Mouse (Mus musculus): ENCODE measurements at regions not wholly inside any gene's neighbourhood (a gene's known extent, or its start where the extent isn't known, plus 50 kb on each side); places are given as distances from the start of the nearest gene placed in this dataset.

- no peak overlapping the region for H3K9ac ChIP-seq
- H3K27ac ChIP-seq (ENCODE audit: poor library complexity, severe bottlenecking): no peak overlapping the region
- H3K4me3 ChIP-seq: no peak overlapping the region
- no peaks in the 10 kb centered on the region for H3K9me3 ChIP-seq (replicated peaks)
- WGBS: 82% methylated on average over 4 of the region's 4 CpGs
- no peaks in the 10 kb centered on the region for H3K4me1 ChIP-seq (replicated peaks)
- no peaks in the 10 kb centered on the region for H3K27me3 ChIP-seq (replicated peaks)
- no peak overlapping the region for H3K4me2 ChIP-seq
- ATAC-seq (ENCODE audit: insufficient number of reproducible peaks, low FRiP score): no peak
- H3K36me3 ChIP-seq: no peaks in the 10 kb centered on the region
These were observed 64.8 kb downstream of the Dll1 start for GRCm38 (mm10) chr17:15311822-15312221.

GRCm38 (mm10) chr17:15310465-15310864 lies 66.2 kb downstream of the Dll1 start:
- Histone ChIP-seq H3K9me3 (replicated peaks) (no peaks in the 10 kb centered on the region), H3K4me3 (no peak overlapping the region), H3K36me3 (no peaks in the 10 kb centered on the region), H3K27me3 (replicated peaks) (no peaks in the 10 kb centered on the region), H3K9ac (no peak overlapping the region), H3K27ac (ENCODE audit: poor library complexity, severe bottlenecking) (no peak overlapping the region), H3K4me1 (replicated peaks) (no peaks in the 10 kb centered on the region), H3K4me2 (no peak overlapping the region)
- no peak; the same call in 1 of the 2 replicates for ATAC-seq (ENCODE audit: insufficient number of reproducible peaks, low FRiP score)
- 81% methylated on average over 2 of the region's 2 CpGs for WGBS

- no peak overlapping the region for H3K27ac ChIP-seq (ENCODE audit: poor library complexity, severe bottlenecking)
- no peak for ATAC-seq (ENCODE audit: insufficient number of reproducible peaks, low FRiP score)
- H3K4me2 ChIP-seq: no peak overlapping the region
- H3K4me3 ChIP-seq: no peak overlapping the region
- no peaks in the 10 kb centered on the region for H3K36me3 ChIP-seq
- H3K9me3 ChIP-seq (replicated peaks): no peaks in the 10 kb centered on the region
- no peaks in the 10 kb centered on the region for H3K27me3 ChIP-seq (replicated peaks)
- 43% methylated on average over 1 of the region's 1 CpGs for WGBS
- H3K4me1 ChIP-seq (replicated peaks): no peaks in the 10 kb centered on the region
- H3K9ac ChIP-seq: no peak overlapping the region
These were observed 74.6 kb downstream of the Dll1 start for GRCm38 (mm10) chr17:15302110-15302509.

- H3K9ac ChIP-seq: no peak overlapping the region
- no peaks in the 10 kb centered on the region for H3K4me1 ChIP-seq (replicated peaks)
- no peak overlapping the region for H3K27ac ChIP-seq (ENCODE audit: poor library complexity, severe bottlenecking)
- H3K9me3 ChIP-seq (replicated peaks): no peaks in the 10 kb centered on the region
- peaks cover 10% of the 10 kb centered on the region; the same call in 1 of the 2 replicates for H3K27me3 ChIP-seq (replicated peaks)
- ATAC-seq (ENCODE audit: insufficient number of reproducible peaks, low FRiP score): no peak
- WGBS: 63% methylated on average over 13 of the region's 13 CpGs
- H3K36me3 ChIP-seq: no peaks in the 10 kb centered on the region
- H3K4me3 ChIP-seq: no peak overlapping the region
- no peak overlapping the region for H3K4me2 ChIP-seq
These were observed 76.8 kb downstream of the Dll1 start for GRCm38 (mm10) chr17:15299743-15300371.

- Histone ChIP-seq H3K27me3 (replicated peaks) (peaks cover 10% of the 10 kb centered on the region; the same call in 1 of the 2 replicates), H3K27ac (ENCODE audit: poor library complexity, severe bottlenecking) (no peak overlapping the region), H3K9me3 (replicated peaks) (no peaks in the 10 kb centered on the region), H3K4me2 (no peak overlapping the region), H3K9ac (no peak overlapping the region), H3K4me1 (replicated peaks) (peaks cover 13% of the 10 kb centered on the region), H3K36me3 (no peaks in the 10 kb centered on the region), H3K4me3 (no peak overlapping the region)
- 68% methylated on average over 5 of the region's 5 CpGs for WGBS
- ATAC-seq (ENCODE audit: insufficient number of reproducible peaks, low FRiP score): no peak
These were observed 82.5 kb downstream of the Dll1 start for GRCm38 (mm10) chr17:15294165-15294585.

GRCm38 (mm10) chr17:15292490-15293070 lies 84.1 kb downstream of the Dll1 start:
- Histone ChIP-seq H3K27ac (ENCODE audit: poor library complexity, severe bottlenecking) (no peak overlapping the region), H3K36me3 (no peaks in the 10 kb centered on the region), H3K4me3 (no peak overlapping the region), H3K4me1 (replicated peaks) (peaks cover 15% of the 10 kb centered on the region), H3K4me2 (no peak overlapping the region), H3K27me3 (replicated peaks) (peaks cover 10% of the 10 kb centered on the region; the same call in 1 of the 2 replicates), H3K9me3 (replicated peaks) (no peaks in the 10 kb centered on the region), H3K9ac (no peak overlapping the region)
- WGBS: 60% methylated on average over 11 of the region's 11 CpGs
- peak; percentile 40; the same call in 1 of the 2 replicates for ATAC-seq (ENCODE audit: insufficient number of reproducible peaks, low FRiP score)

GRCm38 (mm10) chr17:15291626-15292025 lies 85.0 kb downstream of the Dll1 start:
- no peak for ATAC-seq (ENCODE audit: insufficient number of reproducible peaks, low FRiP score)
- Histone ChIP-seq H3K9me3 (replicated peaks) (no peaks in the 10 kb centered on the region), H3K4me2 (no peak overlapping the region), H3K4me1 (replicated peaks) (peaks cover 15% of the 10 kb centered on the region), H3K27ac (ENCODE audit: poor library complexity, severe bottlenecking) (no peak overlapping the region), H3K4me3 (no peak overlapping the region), H3K27me3 (replicated peaks) (peaks cover 7% of the 10 kb centered on the region; the same call in 1 of the 2 replicates), H3K36me3 (no peaks in the 10 kb centered on the region), H3K9ac (no peak overlapping the region)
- 52% methylated on average over 4 of the region's 4 CpGs for WGBS

- WGBS: 80% methylated on average over 1 of the region's 1 CpGs
- H3K36me3 ChIP-seq: no peaks in the 10 kb centered on the region
- no peak overlapping the region for H3K4me2 ChIP-seq
- no peaks in the 10 kb centered on the region for H3K9me3 ChIP-seq (replicated peaks)
- peaks cover 23% of the 10 kb centered on the region for H3K4me1 ChIP-seq (replicated peaks)
- ATAC-seq (ENCODE audit: insufficient number of reproducible peaks, low FRiP score): no peak
- H3K27ac ChIP-seq (ENCODE audit: poor library complexity, severe bottlenecking): no peak overlapping the region
- peaks cover 3% of the 10 kb centered on the region; the same call in 1 of the 2 replicates for H3K27me3 ChIP-seq (replicated peaks)
- H3K9ac ChIP-seq: no peak overlapping the region
- H3K4me3 ChIP-seq: no peak overlapping the region
These were observed 86.3 kb downstream of the Dll1 start for GRCm38 (mm10) chr17:15290326-15290725.

GRCm38 (mm10) chr17:15289062-15289461 lies 87.6 kb downstream of the Dll1 start:
- Histone ChIP-seq H3K9ac (no peak overlapping the region), H3K4me3 (no peak overlapping the region), H3K4me1 (replicated peaks) (peaks cover 36% of the 10 kb centered on the region), H3K4me2 (no peak overlapping the region), H3K36me3 (no peaks in the 10 kb centered on the region), H3K27me3 (replicated peaks) (no peaks in the 10 kb centered on the region), H3K27ac (ENCODE audit: poor library complexity, severe bottlenecking) (no peak overlapping the region), H3K9me3 (replicated peaks) (no peaks in the 10 kb centered on the region)
- no peak for ATAC-seq (ENCODE audit: insufficient number of reproducible peaks, low FRiP score)
- 80% methylated on average over 5 of the region's 5 CpGs for WGBS

- Histone ChIP-seq H3K27ac (ENCODE audit: poor library complexity, severe bottlenecking) (no peak overlapping the region), H3K9ac (no peak overlapping the region), H3K27me3 (replicated peaks) (no peaks in the 10 kb centered on the region), H3K4me3 (no peak overlapping the region), H3K36me3 (no peaks in the 10 kb centered on the region), H3K4me2 (no peak overlapping the region), H3K4me1 (replicated peaks) (peaks cover 38% of the 10 kb centered on the region), H3K9me3 (replicated peaks) (no peaks in the 10 kb centered on the region)
- 66% methylated on average over 8 of the region's 8 CpGs for WGBS
- ATAC-seq (ENCODE audit: insufficient number of reproducible peaks, low FRiP score): no peak
These were observed 88.0 kb downstream of the Dll1 start for GRCm38 (mm10) chr17:15288640-15289039.

GRCm38 (mm10) chr17:15286596-15286995 lies 90.1 kb downstream of the Dll1 start:
- peaks cover 26% of the 10 kb centered on the region for H3K4me1 ChIP-seq (replicated peaks)
- H3K9me3 ChIP-seq (replicated peaks): no peaks in the 10 kb centered on the region
- ATAC-seq (ENCODE audit: insufficient number of reproducible peaks, low FRiP score): no peak
- H3K27ac ChIP-seq (ENCODE audit: poor library complexity, severe bottlenecking): no peak overlapping the region
- no peak overlapping the region for H3K4me3 ChIP-seq
- no peaks in the 10 kb centered on the region for H3K36me3 ChIP-seq
- 81% methylated on average over 2 of the region's 2 CpGs for WGBS
- no peak overlapping the region for H3K9ac ChIP-seq
- H3K27me3 ChIP-seq (replicated peaks): no peaks in the 10 kb centered on the region
- H3K4me2 ChIP-seq: no peak overlapping the region
